Mouse (Mus musculus): ENCODE results near the gene Gsg1. TPM values are rescaled to one million over a fixed set of nuclear protein-coding genes. Genes with fewer than 3 reads are reported as not detected.

Gene Gsg1
- total RNA-seq, 2 experiments from 2014 or later, result 0.48 TPM; not detected in 1

DNA sequence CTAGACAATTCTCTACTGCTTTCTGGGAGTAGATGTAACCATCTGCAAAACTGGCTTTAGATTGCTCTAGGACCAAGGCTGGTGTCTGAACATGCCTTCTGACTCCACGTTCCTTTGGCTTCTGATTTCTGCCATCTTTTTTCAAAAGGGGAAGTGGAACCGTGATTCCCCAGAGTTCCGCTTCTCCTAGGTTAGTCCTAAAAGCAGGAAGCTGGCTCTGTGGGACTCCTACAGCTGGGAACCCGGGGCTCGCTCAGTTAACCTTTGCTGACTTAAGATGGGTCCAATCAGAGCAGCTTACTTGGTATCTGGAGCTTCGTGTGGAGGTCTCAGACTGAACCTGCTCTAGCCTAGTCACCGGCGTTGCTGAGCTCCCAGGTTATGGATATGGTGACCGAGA, 7.0 kb upstream of the Gsg1 start:
- no peak for DNase-seq (ENCODE audit: low spot score in 2 of 2)

DNA sequence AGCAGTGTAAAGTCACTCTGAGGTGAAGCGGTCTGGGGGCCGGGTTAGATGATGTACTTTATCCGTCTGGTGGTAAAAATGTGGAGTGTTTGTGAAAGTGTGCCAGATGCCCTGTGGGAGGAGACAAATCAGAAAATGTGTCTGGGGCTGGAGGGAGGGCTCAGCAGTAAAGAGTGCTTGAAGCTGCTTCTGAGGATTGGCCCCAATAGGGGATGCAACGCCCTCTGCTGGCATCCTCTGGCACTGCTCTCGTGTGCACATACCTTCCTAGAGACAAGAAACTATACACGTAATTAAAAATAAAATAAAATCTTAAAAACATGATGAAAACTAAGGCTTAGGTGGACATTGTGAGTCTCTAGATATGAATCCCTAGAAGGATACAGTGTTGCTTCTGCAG, 6.3 kb upstream of the Gsg1 start:
- no peak for DNase-seq (ENCODE audit: low spot score in 2 of 2)

DNA sequence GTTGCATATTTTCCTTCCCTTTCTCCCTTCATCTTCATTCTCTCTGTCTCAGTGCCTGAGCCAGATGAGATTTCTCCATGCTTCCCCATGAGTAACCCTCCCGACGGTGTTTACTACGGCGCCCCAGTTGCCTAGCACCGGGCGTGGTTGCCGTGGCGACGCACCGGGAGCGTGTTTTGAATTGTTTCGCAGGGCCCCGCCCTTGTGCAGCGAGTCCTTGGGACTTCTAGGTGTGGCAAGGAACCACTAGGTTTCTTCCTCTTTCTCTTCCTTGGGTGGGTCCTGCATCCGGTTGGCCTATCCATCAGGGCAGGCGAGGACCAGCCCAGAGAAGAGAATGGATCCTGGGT, 1.4 kb downstream of the Gsg1 start:
- peak; percentile 78 to 79 for DNase-seq (ENCODE audit: low spot score in 2 of 2)

DNA sequence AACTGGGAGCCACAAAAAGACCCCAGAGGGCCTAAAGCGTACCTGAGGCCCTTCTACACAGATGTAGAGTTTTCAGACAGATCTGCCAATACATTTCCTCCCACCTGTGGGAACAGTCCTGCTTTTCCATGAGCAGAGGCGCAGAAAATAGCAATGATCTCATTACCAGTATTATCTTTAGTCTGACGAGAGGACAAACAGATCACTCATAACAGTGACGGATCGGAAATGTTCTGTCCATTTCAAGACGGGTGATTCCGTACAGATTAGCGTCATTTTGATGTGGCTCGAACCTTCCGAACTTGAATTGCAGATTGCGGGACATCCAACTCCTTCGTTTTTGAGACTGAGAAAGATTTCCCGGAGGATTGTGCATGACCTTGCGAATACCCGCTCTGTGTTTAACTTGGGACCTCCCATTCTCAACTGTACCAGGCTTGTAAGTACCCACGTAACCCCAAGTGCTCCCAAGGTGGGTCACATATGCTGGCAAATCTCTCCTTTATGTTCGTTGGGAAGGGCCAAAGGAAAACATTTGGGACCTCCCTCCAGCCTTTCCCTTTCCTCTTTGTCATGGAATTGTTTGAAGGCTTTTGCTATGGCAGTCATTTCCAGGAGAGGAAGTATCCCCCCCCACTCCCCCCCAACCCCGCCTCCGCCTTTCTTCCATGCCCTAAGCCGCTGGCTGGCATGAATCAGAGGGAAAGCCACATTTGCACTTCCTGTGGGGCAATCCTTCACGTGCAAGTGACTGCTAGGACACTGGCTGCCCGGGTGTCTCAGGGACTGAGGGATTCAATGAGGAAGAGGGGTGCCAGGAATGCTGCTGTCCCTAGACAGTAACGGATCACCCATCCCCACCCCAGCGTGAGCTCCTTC, 2.1 kb downstream of the Gsg1 start:
- DNase-seq (ENCODE audit: low spot score in 2 of 2), result no peak

DNA sequence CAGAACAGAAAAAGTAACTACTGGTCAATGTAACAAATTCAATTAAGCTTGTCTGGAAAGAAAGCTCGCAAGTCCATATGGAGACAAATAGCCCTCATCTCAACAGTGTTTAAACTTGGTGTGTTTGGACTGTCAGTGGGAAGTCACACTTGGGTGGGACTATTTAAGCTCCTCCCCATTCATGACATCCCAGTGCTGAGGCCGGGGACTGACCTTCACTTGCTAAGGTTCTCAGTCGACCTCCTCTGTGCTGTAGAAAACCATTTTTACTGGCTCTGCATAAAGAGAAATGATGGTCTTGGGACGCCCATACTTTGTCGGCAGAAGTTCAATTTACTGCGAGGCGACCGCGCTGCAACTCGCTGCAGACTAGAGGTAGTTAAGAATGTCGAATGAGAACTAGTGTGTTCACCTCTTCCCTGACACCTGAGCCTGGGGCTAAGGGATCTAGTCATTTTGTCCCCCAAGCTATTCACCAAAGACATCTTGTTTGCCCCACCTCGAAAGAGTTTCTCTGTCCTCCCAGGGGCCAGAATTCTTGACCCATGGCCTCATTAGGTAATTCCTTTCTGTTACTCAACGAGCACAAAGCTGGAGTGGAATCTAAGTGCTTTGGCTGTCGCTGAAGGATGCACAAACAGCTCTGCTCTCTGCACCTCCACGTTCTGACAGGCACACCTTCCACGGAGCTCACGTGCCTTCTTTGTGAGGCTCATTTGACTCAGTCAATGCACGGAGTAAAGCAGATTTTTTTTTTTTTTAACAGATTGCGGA, 3.0 kb downstream of the Gsg1 start:
- DNase-seq (ENCODE audit: low spot score in 2 of 2), result no peak

DNA sequence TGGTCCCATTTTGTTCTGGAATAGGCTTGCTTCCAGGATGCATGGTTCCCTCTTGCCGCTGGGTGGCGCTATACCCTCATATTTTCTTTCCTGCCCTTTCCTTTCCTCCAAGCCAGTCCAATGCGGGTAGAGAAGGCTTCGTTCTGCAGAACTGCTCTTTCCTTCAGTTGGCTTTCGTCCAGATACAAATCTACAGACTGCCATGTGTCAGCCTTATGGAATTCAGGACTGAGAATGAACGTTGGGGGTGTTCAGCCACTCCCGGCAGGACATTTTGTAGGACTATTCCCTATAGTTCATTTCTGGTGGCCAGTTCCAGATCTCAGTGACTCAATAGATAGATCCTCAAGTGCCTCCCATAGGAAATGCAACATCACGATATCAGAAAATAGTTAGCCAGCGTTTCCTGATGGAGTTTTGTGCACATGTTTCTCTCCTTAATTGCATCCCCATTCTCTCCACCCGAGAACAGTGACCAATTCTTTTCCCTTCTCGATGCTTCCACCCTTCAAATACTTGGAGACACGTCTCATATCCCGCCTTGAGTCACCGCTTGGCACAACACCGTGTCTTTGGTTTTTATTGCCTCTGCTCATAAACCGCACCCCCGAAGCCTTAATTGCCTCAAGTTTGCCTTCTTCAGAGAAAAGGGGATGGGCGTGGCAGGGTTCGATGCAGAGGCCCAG, 4.2 kb downstream of the Gsg1 start:
- peak; percentile 75 to 81 for DNase-seq (ENCODE audit: low spot score in 2 of 2)

DNA sequence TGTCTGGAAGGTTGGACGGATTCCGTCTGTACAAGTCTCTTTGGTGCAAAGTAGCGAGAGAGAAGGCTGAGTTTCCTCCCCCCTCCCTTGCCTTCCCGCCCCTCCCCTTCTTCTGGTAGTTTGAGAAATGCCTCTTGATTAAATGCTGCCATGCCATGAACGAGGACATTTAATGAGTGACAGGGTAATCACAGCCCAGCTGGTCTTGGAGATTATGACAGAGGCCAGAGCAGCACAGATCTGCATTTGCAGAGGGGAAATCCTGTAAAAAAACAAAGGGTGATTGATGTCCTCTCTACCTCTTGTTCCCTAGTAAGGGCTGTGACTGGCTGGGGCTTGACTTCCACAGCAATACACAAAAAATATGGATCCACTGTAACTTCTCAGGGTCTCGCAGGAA, 6.3 kb downstream of the Gsg1 start:
- DNase-seq (ENCODE audit: low spot score in 2 of 2), result no peak

DNA sequence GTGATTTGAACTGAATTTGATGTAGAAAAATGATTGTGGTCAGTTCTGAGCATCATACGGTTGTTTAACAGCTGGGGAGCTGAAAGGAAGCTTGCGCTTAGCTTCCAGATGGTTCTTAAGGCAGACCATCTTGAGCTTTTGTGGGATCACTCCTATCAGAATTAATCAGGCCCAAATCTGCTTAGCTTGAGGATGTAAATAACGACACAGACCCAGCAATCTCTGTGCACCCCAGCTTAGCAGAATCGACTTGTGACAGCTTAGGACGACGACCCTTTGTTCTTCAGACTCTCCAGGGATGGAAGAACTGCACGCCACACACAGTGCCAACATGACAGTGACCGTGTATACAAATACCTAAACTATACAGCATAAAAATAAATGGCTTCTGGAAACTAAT, 8.6 kb downstream of the Gsg1 start:
- DNase-seq (ENCODE audit: low spot score in 2 of 2), result no peak

DNA sequence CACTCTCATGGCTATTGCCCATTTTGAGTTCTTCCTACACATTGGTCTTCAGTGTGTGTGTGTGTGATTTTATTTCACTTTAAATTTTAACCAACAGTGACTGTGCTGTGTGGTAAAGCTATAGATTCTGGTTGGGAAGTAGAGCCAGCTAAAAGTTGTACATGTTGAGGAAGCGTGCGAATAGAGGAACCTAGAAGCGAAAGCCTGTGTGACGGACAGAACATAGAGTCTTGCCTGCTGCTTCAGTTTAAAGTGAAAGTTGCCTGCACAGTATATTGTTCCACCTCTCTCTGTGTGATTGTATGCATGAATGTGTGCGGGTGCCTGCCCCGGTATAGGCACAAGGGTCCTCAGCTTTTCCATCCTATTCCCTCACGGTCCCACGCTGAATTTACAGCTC, 13.8 kb downstream of the Gsg1 start:
- DNase-seq (ENCODE audit: low spot score in 2 of 2), result no peak

DNA sequence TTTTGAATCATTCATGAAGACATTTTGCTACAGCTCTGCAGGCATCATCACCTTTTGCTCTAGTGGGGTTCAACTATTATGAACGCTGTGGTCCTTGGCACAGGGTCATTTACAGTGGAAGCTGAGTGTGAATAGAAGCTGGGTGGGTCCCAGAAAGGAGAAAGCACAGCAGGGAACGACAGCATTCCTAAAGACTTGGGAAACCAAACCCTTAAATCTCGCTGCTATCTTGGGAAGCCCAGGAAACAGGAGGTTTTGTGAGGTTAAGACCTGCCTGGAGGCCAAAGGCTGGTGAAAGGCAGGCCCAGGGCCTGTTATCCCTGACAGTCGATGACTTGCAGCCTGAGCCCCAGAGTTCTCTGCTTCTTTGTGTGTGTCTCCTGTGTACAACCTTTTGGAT, 15.9 kb downstream of the Gsg1 start:
- DNase-seq (ENCODE audit: low spot score in 2 of 2), result no peak

DNA sequence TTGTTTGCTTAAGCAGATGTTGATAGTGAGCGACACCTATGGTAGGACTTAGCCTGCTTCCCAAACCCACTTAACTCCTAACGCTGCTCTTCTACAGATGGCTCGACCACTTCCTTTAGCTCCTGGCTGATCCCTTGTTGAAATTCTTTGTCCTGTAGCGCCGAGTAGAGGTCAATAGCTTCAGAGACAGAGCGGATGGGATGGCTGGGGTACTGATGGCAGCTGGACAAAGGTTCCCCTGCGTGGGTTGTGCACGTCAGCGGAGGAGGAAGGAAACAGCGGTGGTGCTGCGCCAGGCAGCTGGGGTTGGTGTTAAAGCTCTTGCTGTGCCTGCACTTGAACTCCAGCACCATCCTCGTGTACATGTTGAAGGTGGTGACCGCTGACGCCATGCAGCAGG, 16.8 kb downstream of the Gsg1 start:
- DNase-seq (ENCODE audit: low spot score in 2 of 2), result no peak

DNA sequence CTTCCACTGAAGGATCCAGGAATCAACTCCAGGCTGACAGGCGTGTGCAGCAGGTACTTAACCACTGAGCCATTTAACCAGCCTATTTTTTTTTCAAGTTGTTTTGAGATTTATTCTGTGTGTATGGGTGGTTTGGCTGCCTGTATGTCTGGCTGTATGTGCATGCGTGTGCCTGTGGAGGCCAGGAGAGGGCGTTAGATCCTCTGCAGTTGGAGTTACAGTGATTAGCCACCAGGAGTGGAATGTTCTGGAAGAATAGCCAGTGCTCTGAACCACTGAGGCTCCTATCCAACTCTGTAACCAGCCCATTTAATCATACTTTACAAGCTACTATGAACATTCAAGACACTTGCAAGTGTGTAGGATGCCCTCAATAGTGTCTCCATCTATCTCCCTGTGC, 17.6 kb downstream of the Gsg1 start:
- no peak for DNase-seq (ENCODE audit: low spot score in 2 of 2)

DNA sequence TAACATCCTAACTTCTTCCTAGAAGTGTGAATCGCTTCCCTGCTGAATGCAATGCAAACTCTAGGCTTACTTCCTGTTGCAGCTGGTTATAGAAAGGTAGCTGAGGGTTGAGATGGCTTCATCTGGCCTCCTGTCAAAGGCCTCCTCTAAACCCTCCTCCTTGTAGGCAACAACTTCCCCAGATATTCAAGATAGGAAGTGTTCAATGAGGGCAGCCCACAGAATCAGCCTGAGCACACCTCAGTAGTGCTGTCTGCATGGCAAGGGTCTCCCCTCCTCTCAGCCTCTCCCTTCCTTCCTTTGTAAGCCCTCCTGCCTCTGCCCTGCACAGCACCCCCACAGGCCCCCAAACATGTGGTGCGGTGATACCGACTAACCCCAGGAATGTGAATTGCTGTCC, 18.4 kb downstream of the Gsg1 start:
- no peak for DNase-seq (ENCODE audit: low spot score in 2 of 2)

DNA sequence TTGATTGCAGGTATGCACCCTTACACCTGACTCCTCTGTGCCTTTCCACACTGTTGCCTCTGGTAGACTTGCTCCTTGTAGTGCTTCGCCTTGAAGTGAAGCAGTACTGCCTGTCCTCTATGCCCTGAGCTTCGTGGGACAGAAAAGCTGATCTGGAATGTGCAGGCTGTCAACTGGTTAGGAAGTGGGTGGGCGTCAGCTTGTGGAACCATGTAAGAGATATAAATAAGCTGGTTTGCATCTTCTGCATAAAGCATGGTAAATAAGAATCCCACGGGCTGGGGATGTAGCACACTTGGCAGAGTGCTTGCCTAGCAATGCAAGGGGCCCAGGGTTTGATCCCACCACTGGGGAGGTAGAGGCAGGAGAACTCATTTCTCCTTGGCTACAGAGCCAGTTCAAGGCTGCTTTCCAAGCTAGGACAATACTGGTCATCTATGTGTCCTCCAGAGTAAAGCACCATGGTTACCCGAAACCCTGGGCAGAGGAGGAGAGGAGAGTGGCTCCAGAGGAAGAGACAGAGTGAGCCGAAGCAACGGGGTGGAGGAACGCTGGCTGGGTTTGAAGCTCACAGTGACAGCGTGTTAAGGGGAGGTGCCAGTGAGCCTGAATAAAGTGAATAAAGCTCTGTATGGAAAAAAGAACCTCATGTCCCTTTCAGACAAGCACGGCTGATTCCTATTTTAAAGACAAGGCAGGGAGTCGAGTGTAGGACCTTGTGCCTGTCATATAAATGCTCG, 21.5 kb downstream of the Gsg1 start:
- DNase-seq (ENCODE audit: low spot score in 2 of 2), result peak in 1 of 2 experiments; percentile 37

DNA sequence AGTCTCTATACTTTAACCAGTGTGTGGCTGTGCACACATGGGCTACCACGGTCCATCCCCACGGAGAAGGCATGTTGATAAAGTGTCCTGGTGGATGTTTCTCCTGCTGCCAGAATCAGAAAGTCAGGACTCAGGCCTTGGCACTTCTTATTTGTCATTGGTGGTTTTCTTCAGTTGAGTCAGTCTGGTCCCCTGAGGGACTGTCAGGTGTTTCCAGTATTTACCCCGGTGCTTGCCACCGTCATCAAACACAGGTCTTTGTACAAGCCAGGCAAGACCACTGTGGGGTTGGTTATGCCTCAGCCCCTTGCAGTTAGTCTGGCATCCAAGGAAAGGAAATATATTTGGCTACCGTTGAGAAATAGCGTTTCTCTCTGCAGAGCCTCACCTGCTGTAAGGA, 23.6 kb downstream of the Gsg1 start:
- no peak for DNase-seq (ENCODE audit: low spot score in 2 of 2)

DNA sequence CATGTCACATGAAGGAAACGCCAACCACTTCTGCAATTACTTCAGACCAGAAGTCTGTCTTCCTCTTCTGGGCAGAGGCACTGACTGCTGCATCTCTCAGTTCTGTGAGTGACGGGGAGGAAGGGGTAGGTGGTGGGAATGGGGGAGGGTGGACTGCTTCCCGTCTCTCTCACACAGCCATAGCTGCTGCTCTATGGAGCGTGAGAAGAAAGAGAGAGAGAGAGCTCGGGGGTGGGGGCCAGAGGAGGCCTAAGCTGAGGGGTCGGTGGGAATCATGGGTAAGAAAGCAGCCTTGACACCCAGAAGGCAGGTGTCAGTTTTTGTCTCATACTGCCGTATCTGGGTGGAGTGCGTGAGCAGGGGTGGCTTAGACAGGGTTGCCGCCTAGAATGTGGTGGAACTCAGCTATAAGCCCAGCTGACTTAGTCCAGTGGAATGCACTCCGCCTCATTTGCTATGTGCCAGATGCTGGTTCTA, 25.6 kb downstream of the Gsg1 start:
- DNase-seq (ENCODE audit: low spot score in 2 of 2), result no peak

DNA sequence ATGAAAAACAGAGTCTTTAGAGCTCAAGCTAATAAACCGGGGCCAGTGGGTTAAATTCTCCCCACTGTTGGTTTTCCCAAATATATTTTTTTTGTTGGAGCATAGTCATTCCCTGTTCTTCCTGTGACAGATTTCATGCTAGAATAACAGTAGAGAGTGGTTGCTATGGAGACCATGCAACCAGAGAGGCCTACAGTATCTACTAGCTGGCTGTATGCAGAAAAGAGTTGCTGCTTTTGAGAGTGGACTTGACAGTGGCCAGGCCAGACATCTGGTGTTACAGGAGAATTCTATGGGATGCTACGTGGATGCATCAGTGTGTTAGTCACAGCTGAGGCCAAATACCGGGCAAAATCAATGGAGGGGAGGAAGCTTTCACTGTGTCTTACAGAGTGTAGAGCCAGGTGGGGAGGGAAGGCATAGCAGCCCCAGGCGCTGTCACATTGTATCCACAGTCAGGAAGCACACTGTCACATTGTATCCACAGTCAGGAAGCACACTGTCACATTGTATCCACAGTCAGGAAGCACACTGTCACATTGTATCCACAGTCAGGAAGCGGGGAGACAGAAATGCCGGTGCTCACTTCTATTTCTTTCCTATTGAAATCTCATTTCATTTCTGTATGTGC, 30.2 kb downstream of the Gsg1 start:
- DNase-seq (ENCODE audit: low spot score in 2 of 2), result peak in 1 of 2 experiments; percentile 55

DNA sequence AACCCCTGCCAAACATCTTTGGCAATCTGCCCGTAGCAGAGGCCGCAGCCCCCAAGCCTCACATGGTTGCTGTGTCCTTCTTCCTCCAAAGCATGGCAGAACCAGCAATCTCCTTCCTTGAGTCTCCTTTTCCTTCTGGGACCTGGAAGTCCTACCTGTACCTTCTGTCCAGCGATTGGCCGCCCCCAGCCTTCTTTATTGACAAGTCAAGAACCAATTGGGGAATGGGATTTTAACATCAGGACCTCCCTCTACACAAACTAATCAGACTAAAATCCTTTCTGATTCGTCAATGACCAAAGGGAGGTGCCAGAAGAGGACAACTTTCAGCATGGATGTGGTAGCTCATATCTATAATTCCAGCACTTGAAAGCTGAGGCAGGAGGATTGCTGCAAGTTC, 34.2 kb downstream of the Gsg1 start:
- DNase-seq (ENCODE audit: low spot score in 2 of 2), result no peak

DNA sequence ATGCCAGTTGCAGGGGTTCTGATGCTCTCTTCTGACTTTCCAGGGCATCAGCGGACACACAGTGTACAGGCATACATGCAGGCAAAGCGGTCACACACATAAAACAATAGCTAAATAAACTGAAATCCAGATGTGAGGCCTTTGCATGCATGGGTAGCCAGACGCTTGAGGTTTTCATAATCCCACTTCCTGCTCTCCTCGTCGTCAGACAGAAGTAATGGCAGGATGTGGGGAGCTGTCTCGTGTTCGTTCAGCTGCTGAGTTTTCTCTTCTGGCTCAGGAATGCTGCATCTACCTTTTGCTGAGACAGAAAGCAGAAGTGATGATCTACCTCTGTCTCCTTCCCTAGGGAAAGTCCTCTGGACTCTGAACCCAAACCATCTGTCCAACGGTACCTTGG, 35.8 kb downstream of the Gsg1 start:
- DNase-seq (ENCODE audit: low spot score in 2 of 2), result no peak

DNA sequence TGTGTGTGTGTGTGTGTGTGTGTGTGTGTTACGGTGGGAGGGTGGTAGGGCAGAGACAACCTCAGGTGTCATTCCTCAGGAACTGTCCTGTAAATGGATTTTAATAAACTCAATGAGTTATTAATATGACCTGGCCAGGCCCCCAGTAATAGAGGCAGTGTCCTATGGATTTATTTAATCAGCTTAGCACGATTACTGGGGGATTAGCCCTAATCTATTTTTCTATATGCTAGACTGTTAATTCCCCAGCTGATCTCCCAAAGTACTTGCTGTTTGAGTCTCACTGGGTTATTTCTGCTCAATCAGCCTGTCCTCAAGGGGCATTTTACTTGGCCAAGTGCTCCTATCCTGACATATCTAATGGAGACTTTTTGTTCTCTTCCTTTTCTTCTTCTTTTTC, 41.5 kb downstream of the Gsg1 start:
- DNase-seq (ENCODE audit: low spot score in 2 of 2), result no peak

DNA sequence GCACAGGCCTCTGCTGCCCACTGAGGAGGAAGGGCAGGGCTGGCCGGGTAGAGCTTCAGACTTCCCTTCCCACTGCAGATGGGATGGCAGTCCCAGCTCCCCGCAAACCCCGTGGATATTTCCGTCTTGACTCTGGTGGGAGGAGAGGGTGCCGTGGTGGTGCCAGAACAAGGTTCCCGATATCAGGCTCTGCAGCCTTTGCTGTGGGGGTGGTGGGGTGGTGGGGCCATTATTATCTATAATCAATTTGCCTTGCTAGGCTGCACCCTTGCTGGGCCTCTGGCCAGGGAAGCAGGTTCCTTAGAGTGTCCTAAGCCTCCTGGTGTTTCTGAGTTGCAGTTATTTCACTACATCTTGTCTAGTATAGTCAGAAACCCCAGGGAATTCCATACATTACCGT, 43.0 kb downstream of the Gsg1 start:
- DNase-seq (ENCODE audit: low spot score in 2 of 2), result no peak
